Mouse (Mus musculus) lung, embryonic 15.5 days (tissue): ENCODE measurements around the gene Ppp2r1a. TPM values are rescaled to one million over a fixed set of nuclear protein-coding genes. Genes with fewer than 3 reads are reported as not detected.
A peak's percentile ranks its signal among the peaks of the same experiment; 100 is the strongest.

ENCODE experiments used
- ATAC-seq: fragments of 200-750 bp; cut with Nextera tagmentation; 2 replicates; pipeline ENCODE4 v1.8.0; 2017; ENCODE audit warnings: moderate number of reproducible peaks, borderline replicate concordance; ENCODE audit not compliant: low FRiP score, low TSS enrichment; ENCODE audit errors: extremely low read depth
- H3K27ac ChIP-seq: fragments of 300-500 bp; sonication (generic); 2 replicates; pipeline ENCODE4 v1.5.1; 2015; ENCODE audit warnings: moderate library complexity, mild to moderate bottlenecking, inconsistent platforms
- H3K27me3 ChIP-seq: fragments of 300-500 bp; sonication (generic); 2 replicates; pipeline ENCODE4 v1.6.1; 2015; ENCODE audit warnings: inconsistent platforms
- H3K36me3 ChIP-seq: fragments of 300-500 bp; sonication (generic); 2 replicates; pipeline ENCODE4 v1.6.1; 2015; ENCODE audit warnings: inconsistent platforms
- H3K4me1 ChIP-seq: fragments of 300-500 bp; sonication (generic); 2 replicates; pipeline ENCODE4 v1.6.1; 2015; ENCODE audit warnings: inconsistent platforms
- H3K4me2 ChIP-seq: fragments of 300-500 bp; sonication (generic); 2 replicates; pipeline ENCODE4 v1.6.1; 2015; ENCODE audit warnings: inconsistent platforms, mild to moderate bottlenecking, moderate library complexity
- H3K4me3 ChIP-seq: fragments of 300-500 bp; sonication (generic); 2 replicates; pipeline ENCODE4 v1.5.1; 2015; ENCODE audit warnings: mild to moderate bottlenecking, inconsistent platforms
- H3K9ac ChIP-seq: fragments of 300-500 bp; sonication (generic); 2 replicates; pipeline ENCODE4 v1.6.1; 2015; ENCODE audit warnings: inconsistent platforms
- H3K9me3 ChIP-seq: fragments of 300-500 bp; sonication (generic); 2 replicates; pipeline ENCODE4 v1.6.1; 2016; ENCODE audit warnings: inconsistent platforms
- WGBS: fragments of 180-500 bp; shearing (Covaris S2); methylation state at CpG from one replicate; pipeline ENCODE4 v1.1.7; 2015; 5-methylcytosine and 5-hydroxymethylcytosine counted together
- polyA plus RNA-seq: library from polyadenylated mRNA; unstranded; fragments of >200 nt; fragmentation: Nextera tagmentation; extraction: Ambion mirVana; gene quantifications from 2 replicates; pipeline ENCODE4 v1.2.1, GENCODE M21; 2015

The Ppp2r1a gene
- polyA plus RNA-seq, 1 experiment from 2014 or later, result 378 TPM

- peaks cover 20% of the 10 kb centered on the region for H3K36me3 ChIP-seq
- peak within 1 kb of the TSS; percentile 87 for H3K27ac ChIP-seq
- peaks cover 10% of the 10 kb centered on the region for H3K4me1 ChIP-seq
- H3K4me2 ChIP-seq, result peak within 1 kb of the TSS; percentile 80
- no peaks in the 10 kb centered on the region for H3K9me3 ChIP-seq
- ATAC-seq, result peak; percentile 98
- peak within 1 kb of the TSS; percentile 68 for H3K9ac ChIP-seq
- H3K27me3 ChIP-seq, result no peaks in the 10 kb centered on the region
- peak within 1 kb of the TSS; percentile 88 for H3K4me3 ChIP-seq
- WGBS, result 6% methylated on average over 36 of the region's 36 CpGs
Measured at GRCm38 (mm10) chr17:21008382-21009331, 63.5 kb downstream of the Ppp2r1a start, which contains the start of gene Zfp160. Gene Zfp160, plus strand, starts transcription at chr17:21008903.

DNA sequence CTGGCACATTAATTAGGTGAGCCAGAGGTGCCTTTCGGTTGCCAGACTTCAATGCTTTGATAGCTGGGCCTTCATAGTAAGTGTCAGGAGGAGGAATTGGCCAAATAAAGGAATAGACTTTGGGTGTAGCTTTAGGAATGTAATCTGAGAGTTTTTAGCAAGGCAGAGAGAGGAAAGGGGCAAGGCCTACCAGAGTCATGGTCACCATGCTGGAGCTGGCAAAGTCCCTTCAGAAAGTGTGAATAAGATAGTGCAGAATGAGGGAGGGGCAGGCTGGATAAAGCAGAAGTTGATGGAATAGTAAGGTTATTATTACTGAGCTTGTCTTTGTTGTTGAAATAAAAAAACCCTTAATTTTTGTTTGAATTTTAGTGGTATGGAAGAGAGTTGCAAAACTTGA, 64.6 kb downstream of the Ppp2r1a start:
- Histone ChIP-seq H3K9ac (peak overlapping the region; percentile 68), H3K36me3 (peaks cover 23% of the 10 kb centered on the region), H3K9me3 (no peaks in the 10 kb centered on the region), H3K4me3 (peak overlapping the region; percentile 88), H3K4me2 (peak overlapping the region; percentile 80), H3K4me1 (peaks cover 10% of the 10 kb centered on the region), H3K27ac (0 out of 2 replicates have a peak overlapping the region, but pooled peaks have one; percentile 87), H3K27me3 (no peaks in the 10 kb centered on the region)
- 22% methylated on average over 1 of the region's 1 CpGs for WGBS
- ATAC-seq, result no peak

Other genes starting within 250 kb of the Ppp2r1a start
- not detected in 2 replicates for gene Vmn1r227, start 215.5 kb upstream of the Ppp2r1a start, polyA plus RNA-seq
- gene Vmn1r228, start 159.2 kb upstream of the Ppp2r1a start, polyA plus RNA-seq, result not detected in 2 replicates
- not detected in 2 replicates for gene Vmn1r229, start 133.8 kb upstream of the Ppp2r1a start, polyA plus RNA-seq
- not detected in 2 replicates for gene Vmn1r230, start 104.9 kb upstream of the Ppp2r1a start, polyA plus RNA-seq
- gene Vmn1r231, start 40.2 kb upstream of the Ppp2r1a start, polyA plus RNA-seq, result not detected in 2 replicates
- gene Vmn1r232, start 25.6 kb upstream of the Ppp2r1a start, polyA plus RNA-seq, result not detected in 2 replicates
- gene Vmn1r233, start 51.2 kb downstream of the Ppp2r1a start, polyA plus RNA-seq, result not detected in 2 replicates
- 12.8 and 14.6 TPM in 2 replicates for gene Zfp160, start 63.6 kb downstream of the Ppp2r1a start, polyA plus RNA-seq